Mouse (Mus musculus) lung, postnatal 0 days (tissue): ENCODE data around the gene Ccl11.

Source experiments
- CTCF ChIP-seq: IDR thresholded peaks from 2 replicates; pipeline ENCODE4 v1.5.1; 2016; ENCODE audit warnings: antibody characterized with exemption, mild to moderate bottlenecking
- EP300 ChIP-seq: IDR thresholded peaks from 2 replicates; pipeline ENCODE4 v1.6.1; 2016; ENCODE audit warnings: antibody characterized with exemption, mild to moderate bottlenecking, control low read depth

DNA sequence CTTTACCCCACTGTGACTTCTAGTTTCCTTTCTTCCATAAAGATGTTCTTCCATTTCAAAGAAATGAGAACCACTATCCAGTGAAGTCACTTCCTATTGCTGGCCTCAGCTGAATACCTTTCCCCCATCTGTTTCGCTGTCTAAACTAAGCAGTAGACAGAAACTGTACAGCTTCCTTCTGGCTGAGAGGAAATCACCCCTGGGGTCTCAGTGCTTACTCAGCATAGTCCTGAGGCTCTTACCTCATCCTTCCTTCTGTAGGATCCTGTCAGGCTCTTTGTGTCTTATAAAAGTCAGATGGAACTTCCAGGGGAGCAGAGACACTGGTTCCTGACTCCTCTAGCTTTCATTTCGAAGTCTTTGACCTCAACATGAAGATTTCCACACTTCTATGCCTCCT lies 43.9 kb downstream of the Ccl11 start, which contains the start of gene Ccl12:
- no peak for TF ChIP-seq CTCF
- no peak for TF ChIP-seq EP300
